Mouse (Mus musculus): ENCODE results near the gene Atpif1.

Gene Atpif1

DNA sequence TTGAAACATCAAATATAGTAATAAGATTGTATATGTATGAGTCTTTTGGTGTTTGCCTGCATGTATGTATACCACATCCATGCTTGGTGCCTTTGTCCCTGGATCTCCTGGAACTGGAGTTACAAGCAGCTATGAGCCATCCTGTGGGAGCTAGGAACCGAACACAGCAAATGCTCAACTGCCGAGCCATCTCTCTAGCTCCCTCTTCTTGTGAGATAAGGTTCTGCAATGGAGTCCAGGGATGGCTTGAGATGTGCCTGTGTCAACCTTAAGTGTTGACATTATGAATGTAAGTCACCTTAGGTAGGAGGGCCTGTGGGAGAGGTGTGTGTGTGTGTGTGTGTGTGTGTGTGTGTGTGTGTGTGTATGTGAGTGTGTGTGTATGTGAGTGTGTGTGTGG is 6.8 kb downstream of the Atpif1 start:
- peak; percentile 43 for DNase-seq (ENCODE audit: low spot score)

DNA sequence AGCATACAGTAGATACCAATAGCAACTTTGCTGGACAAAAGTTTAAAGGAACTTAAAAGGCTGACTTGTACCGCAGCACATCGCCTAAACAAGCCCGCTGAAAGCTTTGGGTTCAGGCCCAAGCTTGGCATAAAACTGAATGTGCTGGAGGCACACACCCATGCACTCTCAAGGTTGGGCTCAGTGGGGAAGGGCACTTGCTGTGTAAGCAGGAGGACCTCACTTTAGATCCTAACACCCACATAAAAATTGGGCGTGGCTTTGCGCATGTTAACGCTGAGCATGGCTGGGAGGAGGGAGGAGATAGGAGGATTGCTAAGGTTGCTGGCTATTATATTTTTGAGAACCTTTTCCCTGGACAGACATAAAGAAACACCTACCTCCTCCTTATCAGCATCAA is 8.7 kb downstream of the Atpif1 start:
- DNase-seq (ENCODE audit: low spot score): no peak

DNA sequence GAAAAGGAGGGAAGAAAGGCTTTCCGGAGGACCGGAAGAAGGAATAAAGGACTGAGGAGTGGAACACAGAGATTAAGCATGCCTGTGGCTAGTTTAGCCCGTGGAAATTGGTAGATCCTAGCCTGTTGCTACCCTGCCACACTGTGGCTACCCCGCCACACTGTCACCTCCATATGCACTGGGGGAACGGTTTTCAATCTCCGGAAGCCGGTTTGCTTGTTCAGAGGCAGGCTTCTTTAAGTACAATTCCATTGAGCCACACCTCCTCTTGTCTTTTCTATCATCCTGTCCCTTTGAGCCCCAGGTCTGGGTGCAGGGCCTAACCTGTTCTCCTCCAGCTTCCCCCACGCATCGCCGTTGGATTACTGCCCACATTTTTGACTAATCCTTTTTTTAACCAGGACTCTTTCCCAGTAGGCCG is 9.1 kb downstream of the Atpif1 start:
- DNase-seq (ENCODE audit: low spot score): no peak

DNA sequence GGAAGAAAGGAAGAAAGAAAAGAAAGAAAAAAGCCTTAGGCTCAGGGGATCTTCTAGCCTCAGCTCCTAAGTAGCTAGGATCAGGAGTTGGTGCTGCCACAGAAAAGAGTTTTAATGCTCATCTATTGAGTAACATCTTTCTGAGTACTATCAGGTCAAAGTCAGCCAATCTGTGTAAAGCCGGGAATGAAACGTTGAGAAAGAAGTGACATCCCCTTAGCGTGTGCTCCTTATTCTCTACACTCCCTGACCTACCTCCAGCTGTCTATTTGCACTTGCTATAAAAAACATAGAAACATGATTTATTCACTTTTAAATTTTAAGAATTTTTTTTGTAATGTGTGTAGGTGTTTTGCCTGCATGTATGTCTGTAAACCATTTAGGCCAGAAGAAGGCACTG is 14.3 kb downstream of the Atpif1 start:
- DNase-seq (ENCODE audit: low spot score): no peak

DNA sequence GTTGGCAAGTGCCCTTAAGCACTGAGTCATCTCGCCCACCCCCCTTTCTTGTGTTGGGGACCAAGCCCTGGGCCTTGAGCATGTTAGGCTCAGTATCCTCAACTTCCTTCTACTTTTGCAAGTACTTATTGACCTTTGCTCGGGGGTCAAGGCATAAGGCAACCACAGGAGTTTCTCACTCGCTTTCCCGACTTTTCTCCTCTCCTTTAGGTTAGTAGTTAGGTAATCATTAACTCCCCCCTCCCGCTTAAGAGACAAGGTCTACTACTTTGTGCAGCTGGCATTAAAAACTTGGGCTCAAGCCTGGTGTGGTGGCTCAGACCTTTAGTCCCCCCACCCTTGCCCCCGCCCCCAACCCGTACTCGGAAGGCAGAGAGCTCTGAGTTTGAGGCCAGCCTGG is 15.4 kb downstream of the Atpif1 start:
- DNase-seq (ENCODE audit: low spot score): no peak

DNA sequence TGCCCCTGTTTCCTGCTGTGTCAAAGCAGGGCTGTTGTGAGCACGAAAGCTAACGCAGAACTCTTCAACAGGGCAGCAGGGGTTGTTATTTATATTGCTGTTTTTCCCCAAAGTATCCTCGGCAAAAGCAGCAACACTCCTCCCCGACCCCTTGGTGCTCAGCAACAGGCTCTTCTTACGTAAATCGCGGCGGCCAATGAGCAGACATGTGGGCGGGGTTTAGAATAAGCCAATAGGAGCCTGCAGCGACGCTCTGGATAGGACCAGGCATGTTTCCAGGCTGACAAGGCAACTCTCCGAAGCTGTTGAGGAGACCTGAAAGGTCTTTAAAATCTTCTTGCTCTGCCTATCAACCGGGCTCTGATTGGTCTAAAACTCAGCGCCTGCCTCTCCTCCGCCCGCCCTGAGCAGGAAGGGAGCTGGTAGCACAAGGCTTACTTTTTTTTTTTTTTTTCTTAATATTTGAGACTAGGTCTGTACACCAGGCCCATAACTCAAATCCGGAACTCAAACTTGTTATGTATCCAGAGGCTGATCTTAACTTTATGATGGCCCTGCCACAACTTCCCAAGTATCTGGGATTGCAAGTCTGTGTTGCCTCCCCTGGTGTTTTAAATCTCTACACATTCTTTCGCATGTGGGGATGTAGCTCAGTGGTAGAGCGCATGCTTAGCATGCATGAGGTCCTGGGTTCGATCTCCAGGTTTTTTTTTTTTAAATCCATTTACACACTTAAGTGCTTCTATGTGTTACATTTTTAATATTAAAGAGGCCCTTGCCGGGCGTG is 17.9 kb downstream of the Atpif1 start:
- DNase-seq (ENCODE audit: low spot score): peak; percentile 96

DNA sequence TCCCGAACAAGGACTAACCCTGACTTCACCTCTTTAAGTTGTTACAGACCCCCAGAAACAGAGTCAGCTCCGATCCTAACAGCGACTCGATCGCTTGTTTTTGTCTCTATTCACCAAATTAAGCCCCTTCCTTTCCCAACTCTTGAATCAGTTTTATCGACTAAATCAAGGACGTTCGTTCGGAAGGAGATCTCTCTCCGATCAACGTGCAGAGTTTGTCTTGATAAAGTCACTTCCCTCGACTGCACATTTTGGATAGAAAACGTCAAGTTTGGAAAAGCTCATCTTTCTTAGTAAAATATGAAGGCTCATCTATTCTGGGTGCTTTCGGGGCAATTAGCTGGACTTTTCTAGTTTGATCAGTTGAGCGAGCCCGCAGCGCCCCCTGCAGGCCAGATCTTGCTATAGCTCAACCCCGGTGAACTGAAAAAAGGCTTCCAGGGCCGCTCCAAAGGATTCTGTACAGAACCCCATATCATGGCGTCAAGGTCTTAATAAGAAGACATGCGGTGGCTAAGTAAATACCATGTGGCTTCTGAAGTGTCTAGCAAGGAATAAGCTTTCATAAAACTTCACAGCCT is 18.8 kb downstream of the Atpif1 start:
- peak; percentile 94 for DNase-seq (ENCODE audit: low spot score)

DNA sequence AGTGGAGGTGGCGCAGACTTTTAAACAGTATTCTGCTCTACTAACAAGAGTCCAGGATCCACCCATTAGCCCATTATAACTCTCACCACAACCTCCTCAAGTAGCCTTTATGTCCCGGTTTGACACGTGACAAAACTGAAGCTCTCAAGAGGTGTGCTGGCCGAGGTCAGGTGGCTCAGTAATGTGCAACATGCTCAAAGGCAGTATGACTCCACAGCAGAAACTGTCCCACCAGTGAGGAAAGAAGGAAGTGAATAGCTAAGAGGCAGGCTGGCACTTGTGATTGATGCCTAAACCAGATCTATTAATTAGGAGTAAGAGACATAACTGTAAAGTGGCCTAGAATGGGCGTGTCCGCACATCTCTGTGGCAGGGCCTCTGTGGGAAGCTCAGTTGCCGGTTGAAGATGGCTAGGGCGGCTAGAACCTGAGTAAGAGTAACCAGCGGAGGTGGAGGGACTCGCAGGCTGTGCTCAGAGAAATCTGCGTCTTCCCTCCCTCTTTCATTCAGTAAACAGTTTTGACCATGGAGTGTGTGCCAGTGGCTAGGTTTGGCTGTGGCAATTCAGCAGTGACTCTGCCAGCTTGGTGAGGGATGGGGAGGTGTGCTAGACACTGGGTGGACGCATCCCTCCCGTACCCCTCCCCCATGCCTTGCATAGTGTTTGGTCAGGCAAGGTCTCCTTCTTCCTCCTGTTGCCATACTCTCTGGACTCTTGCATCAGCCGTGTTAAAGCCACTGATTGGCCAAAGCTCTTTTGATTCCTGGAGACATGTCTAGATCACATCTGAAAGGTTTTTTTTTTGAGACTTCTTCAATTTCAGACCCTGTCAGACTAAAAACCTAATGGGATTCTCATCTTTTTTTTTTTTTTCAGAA is 19.8 kb downstream of the Atpif1 start:
- DNase-seq (ENCODE audit: low spot score): peak; percentile 35

DNA sequence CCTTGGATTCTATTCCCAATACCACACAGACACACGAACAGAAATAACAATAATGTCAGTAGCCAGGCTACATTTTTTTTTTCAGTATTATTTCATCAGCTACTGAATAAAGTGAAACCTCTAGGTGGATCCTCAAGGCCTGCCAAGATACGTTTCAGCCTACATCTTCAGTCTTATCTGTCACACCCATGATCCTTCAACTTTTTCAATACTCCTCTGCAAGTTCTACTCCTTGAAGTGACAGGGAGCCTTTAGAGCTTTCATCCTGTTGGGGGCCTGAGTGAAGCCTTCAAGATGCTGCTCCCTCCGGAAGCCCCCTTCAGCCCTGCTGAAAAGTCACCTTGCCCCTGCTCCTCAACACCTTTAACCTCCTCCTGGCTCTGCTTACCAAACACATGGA is 21.4 kb downstream of the Atpif1 start:
- DNase-seq (ENCODE audit: low spot score): no peak

DNA sequence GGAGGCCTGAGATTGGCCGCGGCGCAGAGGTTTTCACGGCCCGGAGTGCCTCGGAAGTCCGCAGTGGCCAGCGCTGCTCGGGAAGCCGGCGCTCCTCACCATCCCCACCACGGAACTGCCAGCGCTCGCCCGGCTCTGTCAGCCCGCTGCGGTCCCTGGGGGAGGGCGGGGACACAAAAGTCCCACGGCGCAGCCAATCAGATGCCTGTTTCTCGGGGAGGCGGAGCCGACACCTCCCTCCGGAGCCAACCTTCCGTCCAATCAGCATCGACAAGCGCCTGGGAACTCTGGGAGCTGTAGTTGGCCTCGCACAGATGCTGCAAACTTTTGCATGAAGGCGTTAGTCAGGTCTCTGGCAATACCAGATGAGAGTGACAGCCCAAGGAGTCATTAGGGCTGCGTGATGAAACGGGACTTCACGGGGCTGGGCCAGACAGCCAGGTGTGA is 23.1 kb downstream of the Atpif1 start, which contains the start of gene Sesn2:
Sesn2 (minus strand) TSS at position 150 of the 447 bp plus-strand sequence.
- DNase-seq (ENCODE audit: low spot score): peak; percentile 99

DNA sequence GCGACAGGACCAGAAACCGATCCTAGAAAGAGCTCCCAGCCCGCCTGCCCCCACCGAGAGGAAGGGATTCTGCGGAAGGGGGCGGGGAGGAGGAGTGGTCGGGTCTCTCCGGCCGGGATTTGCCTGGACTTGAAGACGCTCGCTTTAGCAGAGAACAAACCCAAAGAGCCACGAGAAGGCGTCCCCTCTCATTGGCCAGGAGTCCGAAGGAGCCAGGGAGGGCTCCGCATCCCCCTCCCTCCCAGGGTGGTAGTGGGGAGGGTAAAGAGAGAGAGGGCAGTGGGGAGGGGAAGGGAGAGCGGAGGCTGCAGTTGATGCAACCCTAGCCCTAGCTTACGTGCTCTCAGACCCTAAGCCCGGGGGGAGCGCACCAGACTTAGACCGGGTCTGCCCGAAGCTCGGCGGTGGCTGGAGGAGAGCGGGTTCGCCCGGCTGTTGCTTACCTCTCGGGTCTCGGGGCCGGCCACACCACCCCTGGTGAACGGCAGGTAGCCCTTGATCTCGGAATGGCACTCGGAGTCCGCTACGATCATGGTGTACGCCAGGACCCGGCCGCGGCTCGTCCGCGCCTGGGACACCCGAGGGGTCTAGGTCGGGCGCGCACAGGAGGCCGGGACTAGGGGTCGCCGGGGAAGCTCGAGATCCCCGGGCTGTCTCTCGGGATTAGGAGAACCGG is 23.7 kb downstream of the Atpif1 start:
- peak; percentile 79 for DNase-seq (ENCODE audit: low spot score)

DNA sequence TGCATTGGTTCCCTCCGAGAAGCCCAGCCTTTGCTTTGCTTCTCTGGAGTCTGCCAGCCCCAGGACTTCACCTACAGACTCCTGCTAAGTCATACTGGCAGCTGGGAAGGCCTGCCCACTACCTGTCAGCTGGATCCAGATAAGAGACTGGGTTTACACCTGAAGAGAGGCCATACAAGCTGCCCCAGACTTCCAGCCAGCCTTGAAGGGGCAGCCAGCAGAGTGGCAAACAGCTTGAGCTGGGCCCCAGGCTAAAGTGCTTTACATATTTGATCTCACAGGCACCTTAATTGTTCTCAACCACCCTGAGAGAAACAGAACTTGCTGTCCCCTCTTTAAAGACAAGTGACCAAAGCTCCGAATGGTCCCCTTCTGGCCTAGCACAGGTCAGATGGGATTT is 26.2 kb downstream of the Atpif1 start:
- DNase-seq (ENCODE audit: low spot score): no peak

DNA sequence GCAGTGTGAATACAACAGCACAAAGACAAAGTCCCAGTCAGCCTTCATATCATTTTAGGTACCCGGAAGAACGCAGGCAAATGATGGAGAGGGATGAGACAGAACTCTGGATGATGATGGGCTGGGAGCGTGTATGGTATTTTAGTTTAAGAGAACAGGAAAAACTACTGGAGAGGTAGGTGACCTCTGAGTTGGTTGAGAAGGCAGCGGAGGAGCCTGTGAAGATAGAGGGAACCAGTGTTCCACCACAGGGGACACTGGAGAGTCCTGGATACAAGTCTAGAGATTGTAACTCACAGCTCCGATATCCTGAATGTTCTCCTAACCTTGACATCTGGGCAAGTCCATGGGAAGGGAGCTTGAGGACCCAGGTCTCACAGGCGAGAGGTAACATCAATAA is 27.2 kb downstream of the Atpif1 start:
- no peak for DNase-seq (ENCODE audit: low spot score)

DNA sequence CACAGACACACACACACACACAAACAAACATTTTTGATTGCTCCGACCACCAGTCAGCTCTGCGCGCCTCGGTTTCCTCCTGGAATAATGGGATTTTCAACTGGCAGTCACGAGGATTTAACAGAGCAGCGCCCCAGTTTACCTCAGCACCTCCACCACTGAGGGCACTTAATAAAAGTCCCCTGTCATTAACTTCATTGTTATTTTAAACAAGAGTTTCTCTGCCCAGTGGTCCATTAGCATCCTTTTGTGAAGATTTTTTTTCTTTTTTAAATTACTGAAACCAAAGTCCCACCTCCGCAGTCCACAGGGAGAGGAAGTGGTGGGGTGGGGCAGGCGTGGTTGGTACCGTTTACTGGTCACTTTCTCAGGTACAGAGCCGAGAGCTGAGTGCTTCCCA is 27.7 kb downstream of the Atpif1 start:
- DNase-seq (ENCODE audit: low spot score): no peak

DNA sequence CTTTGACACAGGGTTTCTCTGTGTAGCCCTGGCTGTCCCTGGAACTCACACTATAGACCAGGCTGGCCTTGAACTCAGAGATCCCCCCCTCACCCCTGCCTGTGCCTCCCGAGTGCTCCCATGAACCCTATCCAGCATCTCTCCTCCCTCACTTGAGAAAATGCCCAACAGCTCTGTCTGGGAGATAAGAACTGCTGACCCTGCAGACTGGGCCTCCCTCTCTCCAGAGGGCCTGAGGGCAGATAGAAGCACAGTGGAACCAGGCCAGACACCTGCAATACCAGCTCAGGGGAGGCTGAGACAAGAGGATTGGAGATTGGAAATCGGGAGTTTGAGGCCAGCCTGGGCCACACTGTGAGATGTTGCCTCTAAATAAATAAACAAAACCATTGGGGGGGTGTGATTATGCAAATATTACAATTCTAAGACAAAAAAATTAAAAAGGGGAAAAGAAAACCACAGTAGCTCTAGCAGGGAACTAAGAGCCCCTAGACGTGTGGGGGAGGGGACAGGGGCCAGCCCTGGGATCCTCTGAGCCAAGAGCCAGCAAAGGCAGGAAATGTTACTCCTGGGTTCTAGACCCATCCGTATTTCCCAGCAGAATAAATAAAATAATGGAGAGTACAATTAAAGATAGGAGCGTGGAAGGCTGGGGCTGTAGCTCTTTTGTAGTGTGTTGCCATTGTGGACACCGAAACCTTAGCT is 28.3 kb downstream of the Atpif1 start:
- no peak for DNase-seq (ENCODE audit: low spot score)

DNA sequence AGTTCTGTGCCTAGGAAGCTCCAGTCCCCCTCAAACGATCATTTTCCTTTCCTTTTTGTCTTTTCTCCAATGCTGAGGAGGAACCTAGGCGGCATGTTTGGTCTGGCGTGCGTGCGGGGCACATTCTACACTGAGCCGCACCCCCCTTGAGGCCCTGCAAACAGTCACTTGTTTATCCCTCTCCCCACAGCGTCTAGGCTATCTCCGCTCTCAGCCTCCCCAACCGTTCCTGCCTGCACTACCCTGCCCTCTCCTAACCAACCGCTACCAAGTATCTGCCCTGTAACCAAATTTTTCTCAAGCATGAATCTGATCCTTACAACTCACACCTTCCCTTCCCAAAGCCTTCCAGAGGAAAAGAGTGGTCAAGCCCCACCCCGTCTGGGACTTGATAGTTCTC is 30.1 kb downstream of the Atpif1 start:
- no peak for DNase-seq (ENCODE audit: low spot score)

DNA sequence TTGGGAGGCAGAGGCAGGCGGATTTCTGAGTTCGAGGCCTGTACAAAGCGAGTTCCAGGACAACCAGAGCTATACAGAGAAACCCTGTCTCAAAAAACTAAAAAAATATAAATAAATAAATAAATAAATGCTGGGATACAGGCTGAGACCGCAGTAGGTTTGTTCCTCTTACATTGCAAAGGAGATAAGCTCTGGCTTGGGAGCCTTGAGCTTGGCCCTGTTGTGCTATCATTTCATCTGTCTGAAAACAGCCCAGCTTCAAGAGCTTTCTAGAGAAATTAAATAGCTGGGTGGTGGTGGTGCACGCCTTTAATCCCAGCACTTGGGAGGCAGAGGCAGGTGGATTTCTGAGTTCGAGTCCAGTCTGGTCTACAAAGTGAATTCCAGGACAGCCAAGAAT is 31.8 kb downstream of the Atpif1 start:
- no peak for DNase-seq (ENCODE audit: low spot score)

DNA sequence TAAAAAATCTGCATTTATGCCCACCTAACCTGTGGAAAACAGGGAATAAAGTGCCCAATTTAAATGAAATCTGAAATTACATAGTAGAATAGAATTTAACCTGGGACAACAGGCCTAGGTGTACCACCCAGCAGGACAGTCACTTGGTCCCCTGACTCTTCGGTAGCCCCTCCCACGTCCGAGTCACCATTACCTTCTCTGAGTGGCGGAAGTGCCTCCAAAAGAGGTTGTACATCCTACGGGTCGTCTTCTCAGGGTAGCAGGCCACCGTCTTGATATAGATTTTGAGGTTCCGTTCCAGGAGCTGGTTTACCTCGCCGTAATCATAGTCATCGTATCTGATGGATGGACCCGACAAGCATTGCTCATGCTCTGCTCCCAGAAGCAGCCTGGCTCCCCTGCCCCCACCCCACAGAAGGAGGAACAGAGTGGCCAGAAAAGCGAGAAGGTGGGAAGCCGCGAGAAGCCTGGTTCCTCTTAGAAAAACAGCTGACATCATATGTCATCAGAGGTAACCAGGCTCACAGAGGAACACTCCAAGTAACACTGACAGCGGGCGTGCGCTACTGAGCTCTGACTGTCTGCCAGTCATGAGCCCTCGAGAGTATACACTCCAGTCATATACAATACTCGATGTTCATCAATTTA is 39.1 kb downstream of the Atpif1 start:
- DNase-seq (ENCODE audit: low spot score): no peak

DNA sequence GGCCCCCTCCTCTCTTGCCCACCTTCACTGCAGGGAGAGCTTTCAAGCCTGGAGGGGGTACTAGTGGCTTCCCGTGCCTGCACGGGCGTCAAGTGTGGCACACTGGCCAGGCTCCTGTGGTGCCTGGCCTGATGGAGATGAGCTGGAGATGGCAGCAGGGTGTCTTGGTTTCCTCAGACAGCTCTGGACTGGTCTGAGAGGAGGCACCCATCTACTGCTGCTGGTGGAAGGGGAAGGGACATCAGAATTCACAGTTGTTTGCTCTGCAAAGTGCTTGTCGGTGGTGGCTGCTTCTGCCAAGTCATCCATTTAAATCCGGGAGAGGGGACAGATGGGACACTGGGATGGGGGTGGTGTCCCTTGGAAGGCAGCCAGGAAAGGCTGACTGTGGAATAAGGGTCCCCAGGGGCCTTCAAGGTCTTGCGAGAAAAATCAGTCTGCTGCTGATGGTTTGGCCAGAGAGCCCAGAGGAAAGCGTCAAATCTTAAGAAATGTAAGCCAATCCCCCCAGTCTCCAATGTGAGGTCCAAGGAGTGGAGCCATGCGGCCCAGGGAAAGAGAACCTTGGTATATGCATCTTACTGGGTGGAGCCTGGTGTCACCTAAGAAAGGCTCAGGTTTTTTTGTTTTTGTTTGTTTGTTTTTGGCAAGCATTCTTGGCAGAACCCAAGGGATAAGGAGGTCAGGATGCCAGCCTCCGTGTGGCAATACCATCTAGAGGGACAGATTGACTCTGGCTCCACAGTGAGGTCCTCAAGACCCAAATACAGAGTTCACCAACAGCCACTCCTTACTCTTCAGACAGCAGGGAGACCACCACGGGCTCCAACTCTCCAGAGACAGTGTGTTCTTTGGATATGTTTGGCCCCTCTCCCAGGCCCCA is 41.0 kb downstream of the Atpif1 start:
- peak; percentile 47 for DNase-seq (ENCODE audit: low spot score)

DNA sequence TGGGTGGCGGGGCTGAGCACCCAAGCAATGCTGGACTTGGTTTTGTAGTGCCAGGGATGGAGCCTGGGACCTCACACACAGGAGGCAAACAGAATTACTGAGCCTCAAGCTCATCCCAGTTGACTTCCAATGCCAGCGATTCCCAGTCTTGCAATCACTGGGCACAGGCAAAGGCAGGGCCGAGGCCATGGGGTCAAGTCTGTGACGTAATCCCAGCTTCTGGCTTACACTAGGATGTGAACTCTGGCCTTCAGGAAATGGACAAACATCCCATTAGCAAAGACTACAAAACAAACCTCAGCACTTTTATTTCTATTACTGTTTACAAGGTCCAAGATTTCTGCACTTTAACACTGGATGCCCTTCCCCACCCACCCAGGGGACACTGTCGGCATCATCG is 41.7 kb downstream of the Atpif1 start:
- DNase-seq (ENCODE audit: low spot score): no peak

All from retina, embryonic 14.5 days (tissue).